Mouse (Mus musculus) hindbrain, embryonic 12.5 days (tissue): ENCODE results near the gene Paqr5. TPM values are rescaled to one million over a fixed set of nuclear protein-coding genes. Genes with fewer than 3 reads are reported as not detected.

Source experiments
- ATAC-seq: fragments of 200-750 bp; cut with Nextera tagmentation; 2 replicates; pipeline ENCODE4 v1.8.0; 2017; ENCODE audit warnings: moderate TSS enrichment; ENCODE audit not compliant: low FRiP score
- H3K27ac ChIP-seq: fragments of 300-500 bp; sonication (generic); 2 replicates; pipeline ENCODE4 v1.5.1; 2016; ENCODE audit warnings: mild to moderate bottlenecking
- H3K27me3 ChIP-seq: fragments of 300-500 bp; sonication (generic); 2 replicates; pipeline ENCODE4 v1.6.1; 2016; ENCODE audit warnings: mild to moderate bottlenecking
- H3K36me3 ChIP-seq: fragments of 300-500 bp; sonication (generic); 2 replicates; pipeline ENCODE4 v1.6.1; 2016; ENCODE audit warnings: mild to moderate bottlenecking
- H3K4me1 ChIP-seq: fragments of 300-500 bp; sonication (generic); 2 replicates; pipeline ENCODE4 v1.6.1; 2016
- H3K4me2 ChIP-seq: fragments of 300-500 bp; sonication (generic); replicated peaks from 2 replicates; pipeline ENCODE4 v1.6.1; 2016; ENCODE audit warnings: mild to moderate bottlenecking
- H3K4me3 ChIP-seq: fragments of 300-500 bp; sonication (generic); 2 replicates; pipeline ENCODE4 v1.5.1; 2016; ENCODE audit warnings: mild to moderate bottlenecking
- H3K9ac ChIP-seq: fragments of 300-500 bp; sonication (generic); 2 replicates; pipeline ENCODE4 v1.6.1; 2016; ENCODE audit warnings: mild to moderate bottlenecking, moderate library complexity
- H3K9me3 ChIP-seq: fragments of 300-500 bp; sonication (generic); replicated peaks from 2 replicates; pipeline ENCODE4 v1.6.1; 2016; ENCODE audit warnings: mild to moderate bottlenecking
- WGBS: fragments of 180-500 bp; shearing (Covaris S2); methylation state at CpG from one replicate; pipeline ENCODE4 v1.1.7; 2016; 5-methylcytosine and 5-hydroxymethylcytosine counted together
- polyA plus RNA-seq: library from polyadenylated mRNA; unstranded; fragments of >200 nt; fragmentation: Nextera tagmentation; extraction: Ambion mirVana; gene quantifications from 2 replicates; pipeline ENCODE4 v1.2.1, GENCODE M21; 2016

Gene Paqr5
- polyA plus RNA-seq, 1 experiment from 2014 or later = 0.93 TPM

DNA sequence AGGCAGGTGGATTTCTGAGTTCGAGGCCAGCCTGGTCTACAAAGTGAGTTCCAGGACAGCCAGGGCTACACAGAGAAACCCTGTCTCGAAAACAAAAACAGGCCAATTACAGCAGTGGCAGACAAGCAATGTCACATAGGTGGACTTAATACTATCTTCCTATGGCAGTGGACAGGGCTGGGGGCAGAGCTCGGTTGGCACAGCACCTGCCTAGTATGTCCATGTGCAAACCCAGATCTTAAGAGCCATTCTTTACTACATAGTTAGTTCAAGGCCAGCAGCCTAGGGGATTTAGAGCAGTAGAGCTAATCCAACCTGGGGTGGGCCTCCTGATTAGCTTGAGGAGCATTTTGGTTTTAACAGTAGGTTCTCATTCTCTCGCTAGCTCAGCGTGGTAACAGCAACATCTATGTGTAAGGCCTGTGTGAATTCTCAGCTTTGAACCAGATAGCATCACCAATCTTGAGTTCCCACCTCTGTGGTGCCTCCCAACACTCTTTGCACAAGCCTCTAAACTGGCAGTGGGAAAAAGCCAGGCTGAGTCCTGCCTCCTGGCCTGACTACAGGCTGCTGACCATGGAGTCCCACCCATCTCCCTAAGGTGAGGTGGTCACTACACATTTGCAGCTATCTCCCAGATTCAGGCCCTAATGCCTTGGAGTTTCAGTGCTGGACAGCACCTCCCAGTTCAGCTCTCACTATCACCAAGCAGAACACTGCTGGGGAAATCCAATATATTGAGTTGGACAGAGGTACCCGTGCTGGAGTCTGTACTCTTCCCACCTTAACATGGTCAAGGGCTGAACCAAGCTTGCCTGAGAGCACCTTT is 115.1 kb downstream of the Paqr5 start:
- ATAC-seq = no peak
- Histone ChIP-seq H3K36me3 (peaks cover 24% of the 10 kb centered on the region), H3K9me3 (no peaks in the 10 kb centered on the region), H3K4me3 (no peak overlapping the region), H3K4me2 (no peak overlapping the region), H3K27me3 (no peaks in the 10 kb centered on the region), H3K9ac (no peak overlapping the region), H3K27ac (no peak overlapping the region), H3K4me1 (peaks cover 11% of the 10 kb centered on the region)
- WGBS = 58% methylated on average over 6 of the region's 6 CpGs

- H3K9me3 ChIP-seq = no peaks in the 10 kb centered on the region
- H3K36me3 ChIP-seq = peaks cover 24% of the 10 kb centered on the region
- no peak overlapping the region for H3K4me3 ChIP-seq
- 48% methylated on average over 20 of the region's 20 CpGs for WGBS
- no peak overlapping the region for H3K4me2 ChIP-seq
- no peak overlapping the region for H3K9ac ChIP-seq
- H3K27ac ChIP-seq = no peak overlapping the region
- H3K4me1 ChIP-seq = peaks cover 11% of the 10 kb centered on the region
- H3K27me3 ChIP-seq = no peaks in the 10 kb centered on the region
- ATAC-seq = no peak
Measured at GRCm38 (mm10) chr9:61910526-61911256, 116.0 kb downstream of the Paqr5 start.

- peaks cover 8% of the 10 kb centered on the region for H3K4me1 ChIP-seq
- no peak overlapping the region for H3K9ac ChIP-seq
- no peak overlapping the region for H3K27ac ChIP-seq
- peaks cover 24% of the 10 kb centered on the region for H3K36me3 ChIP-seq
- no peaks in the 10 kb centered on the region for H3K9me3 ChIP-seq
- no peak for ATAC-seq
- 80% methylated on average over 1 of the region's 1 CpGs for WGBS
- H3K4me2 ChIP-seq = no peak overlapping the region
- H3K4me3 ChIP-seq = no peak overlapping the region
- H3K27me3 ChIP-seq = no peaks in the 10 kb centered on the region
Measured at GRCm38 (mm10) chr9:61909633-61910032, 117.0 kb downstream of the Paqr5 start.

DNA sequence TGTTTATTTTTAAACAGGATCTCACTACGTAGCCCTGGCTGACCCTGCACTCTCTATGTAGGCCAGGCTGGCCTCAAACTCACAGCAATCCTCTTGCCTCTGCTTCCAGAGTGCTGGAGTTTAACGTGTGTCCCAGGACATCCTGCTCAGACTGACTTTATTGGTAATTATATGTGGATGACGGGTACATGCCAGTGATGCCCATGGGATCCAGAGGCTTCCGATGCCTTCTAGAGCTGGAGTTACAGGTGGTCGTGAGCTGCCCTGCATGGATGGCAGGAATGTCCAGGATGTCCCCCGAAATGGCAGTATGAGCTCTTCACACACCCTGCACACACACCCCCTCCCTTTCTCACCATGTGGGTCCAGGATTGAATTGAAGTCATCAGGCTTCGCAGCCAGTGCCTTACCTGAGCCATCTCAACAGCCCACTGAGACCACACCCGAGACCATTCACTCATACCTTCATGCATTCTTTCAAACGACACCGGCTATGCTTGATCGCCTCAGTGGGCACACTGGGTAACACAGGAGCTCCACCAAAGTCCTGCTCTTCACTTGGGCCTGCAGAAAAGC is 117.7 kb downstream of the Paqr5 start:
- Histone ChIP-seq H3K9ac (no peak overlapping the region), H3K27me3 (no peaks in the 10 kb centered on the region; the same call in 1 of the 2 replicates), H3K4me3 (no peak overlapping the region), H3K4me1 (peaks cover 13% of the 10 kb centered on the region), H3K9me3 (no peaks in the 10 kb centered on the region), H3K36me3 (peaks cover 24% of the 10 kb centered on the region), H3K4me2 (no peak overlapping the region), H3K27ac (no peak overlapping the region)
- 87% methylated on average over 11 of the region's 11 CpGs for WGBS
- no peak for ATAC-seq

- no peak overlapping the region for H3K27ac ChIP-seq
- peaks cover 24% of the 10 kb centered on the region for H3K36me3 ChIP-seq
- H3K9me3 ChIP-seq = no peaks in the 10 kb centered on the region
- H3K9ac ChIP-seq = no peak overlapping the region
- H3K4me1 ChIP-seq = peaks cover 10% of the 10 kb centered on the region
- no peaks in the 10 kb centered on the region; the same call in 1 of the 2 replicates for H3K27me3 ChIP-seq
- WGBS = 80% methylated on average over 3 of the region's 3 CpGs
- no peak for ATAC-seq
- H3K4me2 ChIP-seq = no peak overlapping the region
- no peak overlapping the region for H3K4me3 ChIP-seq
Measured at GRCm38 (mm10) chr9:61908341-61908740, 118.3 kb downstream of the Paqr5 start.

- Histone ChIP-seq H3K27ac (no peak overlapping the region), H3K27me3 (no peaks in the 10 kb centered on the region; the same call in 1 of the 2 replicates), H3K4me2 (no peak overlapping the region), H3K4me1 (peaks cover 12% of the 10 kb centered on the region), H3K9ac (no peak overlapping the region), H3K9me3 (no peaks in the 10 kb centered on the region), H3K36me3 (peaks cover 20% of the 10 kb centered on the region), H3K4me3 (no peak overlapping the region)
- WGBS = 87% methylated on average over 4 of the region's 4 CpGs
- ATAC-seq = no peak
Measured at GRCm38 (mm10) chr9:61907621-61908295, 118.9 kb downstream of the Paqr5 start.

- Histone ChIP-seq H3K4me2 (no peak overlapping the region), H3K9me3 (no peaks in the 10 kb centered on the region), H3K4me3 (no peak overlapping the region), H3K27ac (no peak overlapping the region), H3K36me3 (peaks cover 11% of the 10 kb centered on the region), H3K27me3 (peaks cover 2% of the 10 kb centered on the region), H3K4me1 (peaks cover 20% of the 10 kb centered on the region), H3K9ac (no peak overlapping the region)
- WGBS = 74% methylated on average over 10 of the region's 10 CpGs
- no peak for ATAC-seq
Measured at GRCm38 (mm10) chr9:61906912-61907311, 119.7 kb downstream of the Paqr5 start.

DNA sequence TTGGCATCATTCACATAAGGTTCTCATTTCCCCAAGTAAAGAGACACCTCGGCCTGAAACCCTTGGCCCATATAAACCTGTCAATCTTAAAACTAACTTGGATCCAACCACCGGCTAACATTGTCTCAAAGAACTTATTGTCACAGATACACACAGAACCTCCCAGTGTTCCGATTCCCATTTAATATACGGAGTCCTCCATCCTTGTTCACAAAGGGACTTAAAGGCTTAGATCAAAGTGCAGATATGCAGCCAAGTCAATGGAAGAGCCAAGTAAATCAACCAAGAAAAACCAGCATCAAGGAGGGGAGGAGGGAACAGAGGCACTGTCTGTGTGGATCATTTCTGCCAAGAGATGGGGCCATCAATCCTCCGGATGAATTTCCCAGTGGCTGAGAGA is 121.1 kb downstream of the Paqr5 start:
- WGBS = 71% methylated on average over 5 of the region's 5 CpGs
- Histone ChIP-seq H3K9ac (no peak overlapping the region), H3K27ac (no peak overlapping the region), H3K27me3 (peaks cover 12% of the 10 kb centered on the region), H3K36me3 (0 out of 2 replicates have a peak, but pooled peaks cover 4% of the 10 kb centered on the region), H3K4me1 (peaks cover 25% of the 10 kb centered on the region), H3K4me3 (no peak overlapping the region), H3K4me2 (no peak overlapping the region), H3K9me3 (no peaks in the 10 kb centered on the region)
- ATAC-seq = no peak

GRCm38 (mm10) chr9:61904201-61904600 is 122.5 kb downstream of the Paqr5 start:
- WGBS = 57% methylated on average over 7 of the region's 7 CpGs
- 0 out of 2 replicates have a peak, but pooled peaks cover 4% of the 10 kb centered on the region for H3K36me3 ChIP-seq
- peaks cover 25% of the 10 kb centered on the region for H3K4me1 ChIP-seq
- H3K9ac ChIP-seq = no peak overlapping the region
- H3K27ac ChIP-seq = no peak overlapping the region
- peaks cover 17% of the 10 kb centered on the region for H3K27me3 ChIP-seq
- no peak for ATAC-seq
- H3K4me3 ChIP-seq = no peak overlapping the region
- no peaks in the 10 kb centered on the region for H3K9me3 ChIP-seq
- no peak overlapping the region for H3K4me2 ChIP-seq

Other genes starting within 250 kb of the Paqr5 start
- gene Rplp1, start 112.3 kb downstream of the Paqr5 start, polyA plus RNA-seq = 692 and 796 TPM in 2 replicates
- 72.2 and 75.6 TPM in 2 replicates for gene Kif23, start 80.1 kb downstream of the Paqr5 start, polyA plus RNA-seq
- 26.9 and 27.2 TPM in 2 replicates for gene Glce, start 95.8 kb upstream of the Paqr5 start, polyA plus RNA-seq